Mouse (Mus musculus) macrophage (primary cell): ENCODE results near the gene Sdccag8. TPM values are rescaled to one million over a fixed set of nuclear protein-coding genes. Genes with fewer than 3 reads are reported as not detected.
A peak's percentile ranks its signal among the peaks of the same experiment; 100 is the strongest.

Experiments used
- H3K27ac ChIP-seq: fragments of 350-480 bp; formaldehyde crosslinking; 2 replicates; pipeline ENCODE4 v1.9.0; 2021
- H3K36me3 ChIP-seq: fragments of 350-480 bp; formaldehyde crosslinking; 2 replicates; pipeline ENCODE4 v1.9.0; 2021; ENCODE audit errors: inconsistent target
- H3K4me3 ChIP-seq: fragments of 350-480 bp; formaldehyde crosslinking; 2 replicates; pipeline ENCODE4 v1.9.0; 2021; ENCODE audit errors: inconsistent target
- H3K79me2 ChIP-seq: fragments of 350-480 bp; formaldehyde crosslinking; 2 replicates; pipeline ENCODE4 v1.9.0; 2021; ENCODE audit errors: inconsistent target
- WGBS: methylation state at CpG from one replicate; pipeline ENCODE4 v1.1.7; 2026; ENCODE audit warnings: inconsistent platforms; ENCODE audit not compliant: missing documents; 5-methylcytosine and 5-hydroxymethylcytosine counted together
- polyA plus RNA-seq: library from polyadenylated mRNA; stranded (reverse); fragments of 250-400 nt; gene quantifications from 3 replicates; pipeline ENCODE4 v1.2.4, GENCODE M21; 2018; ENCODE audit warnings: inconsistent platforms

The Sdccag8 gene
- polyA plus RNA-seq, 1 experiment from 2014 or later: 28.0 TPM

GRCm38 (mm10) chr1:176821929-176822328, 7.5 kb downstream of the Sdccag8 start:
- WGBS: 50% methylated on average over 1 of the region's 1 CpGs
- Histone ChIP-seq H3K4me3 (no peak overlapping the region), H3K36me3 (no peaks in the 10 kb centered on the region)

GRCm38 (mm10) chr1:176822949-176823348, 8.5 kb downstream of the Sdccag8 start:
- Histone ChIP-seq H3K79me2 (peaks cover 74% of the 10 kb centered on the region), H3K27ac (no peak overlapping the region), H3K4me3 (no peak overlapping the region), H3K36me3 (no peaks in the 10 kb centered on the region)
- 100% methylated on average over 4 of the region's 4 CpGs for WGBS

More at GRCm38 (mm10) chr1:176821929-176822328, 7.5 kb downstream of the Sdccag8 start:
- Histone ChIP-seq H3K79me2 (peaks cover 84% of the 10 kb centered on the region), H3K27ac (no peak overlapping the region)

GRCm38 (mm10) chr1:176823889-176824288, 9.4 kb downstream of the Sdccag8 start:
- WGBS: 22% methylated on average over 6 of the region's 8 CpGs
- no peaks in the 10 kb centered on the region for H3K36me3 ChIP-seq
- no peak overlapping the region for H3K4me3 ChIP-seq
- peaks cover 67% of the 10 kb centered on the region for H3K79me2 ChIP-seq
- H3K27ac ChIP-seq: peak overlapping the region; percentile 96

- Histone ChIP-seq H3K36me3 (no peaks in the 10 kb centered on the region), H3K27ac (peak overlapping the region; percentile 96)
- 95% methylated on average over 6 of the region's 6 CpGs for WGBS
These were observed 10.2 kb downstream of the Sdccag8 start for GRCm38 (mm10) chr1:176824611-176825010.

GRCm38 (mm10) chr1:176825084-176825483, 10.6 kb downstream of the Sdccag8 start:
- WGBS: 90% methylated on average over 4 of the region's 4 CpGs
- Histone ChIP-seq H3K79me2 (peaks cover 67% of the 10 kb centered on the region), H3K4me3 (no peak overlapping the region), H3K36me3 (no peaks in the 10 kb centered on the region), H3K27ac (peak overlapping the region; percentile 96)

More at GRCm38 (mm10) chr1:176824611-176825010, 10.2 kb downstream of the Sdccag8 start:
- peaks cover 67% of the 10 kb centered on the region for H3K79me2 ChIP-seq
- no peak overlapping the region for H3K4me3 ChIP-seq

GRCm38 (mm10) chr1:176826186-176826585, 11.7 kb downstream of the Sdccag8 start:
- H3K79me2 ChIP-seq: peaks cover 67% of the 10 kb centered on the region
- 10% methylated on average over 11 of the region's 11 CpGs for WGBS
- H3K4me3 ChIP-seq: no peak overlapping the region
- H3K27ac ChIP-seq: peak overlapping the region; percentile 96
- H3K36me3 ChIP-seq: peaks cover under 1% of the 10 kb centered on the region; the same call in 1 of the 2 replicates

- peaks cover 3% of the 10 kb centered on the region; the same call in 1 of the 2 replicates for H3K36me3 ChIP-seq
- no peak overlapping the region for H3K4me3 ChIP-seq
- H3K79me2 ChIP-seq: peaks cover 65% of the 10 kb centered on the region
- 59% methylated on average over 4 of the region's 4 CpGs for WGBS
- H3K27ac ChIP-seq: peak overlapping the region; percentile 96
These were observed 12.5 kb downstream of the Sdccag8 start for GRCm38 (mm10) chr1:176826931-176827330.

GRCm38 (mm10) chr1:176827365-176827764, 12.9 kb downstream of the Sdccag8 start:
- peaks cover 3% of the 10 kb centered on the region; the same call in 1 of the 2 replicates for H3K36me3 ChIP-seq
- WGBS: 33% methylated on average over 4 of the region's 4 CpGs
- peaks cover 61% of the 10 kb centered on the region for H3K79me2 ChIP-seq
- H3K4me3 ChIP-seq: no peak overlapping the region
- peak overlapping the region; percentile 96 for H3K27ac ChIP-seq

- Histone ChIP-seq H3K4me3 (no peak overlapping the region), H3K27ac (peak overlapping the region; percentile 96), H3K36me3 (peaks cover 3% of the 10 kb centered on the region; the same call in 1 of the 2 replicates), H3K79me2 (peaks cover 56% of the 10 kb centered on the region)
- WGBS: 13% methylated on average over 5 of the region's 5 CpGs
These were observed 13.6 kb downstream of the Sdccag8 start for GRCm38 (mm10) chr1:176827945-176828485.

- 90% methylated on average over 12 of the region's 12 CpGs for WGBS
- Histone ChIP-seq H3K27ac (peak overlapping the region; percentile 96), H3K4me3 (no peak overlapping the region), H3K36me3 (peaks cover 3% of the 10 kb centered on the region; the same call in 1 of the 2 replicates), H3K79me2 (peaks cover 56% of the 10 kb centered on the region)
These were observed 14.2 kb downstream of the Sdccag8 start for GRCm38 (mm10) chr1:176828666-176829065.

GRCm38 (mm10) chr1:176832071-176832470, 17.6 kb downstream of the Sdccag8 start:
- H3K36me3 ChIP-seq: peaks cover 3% of the 10 kb centered on the region; the same call in 1 of the 2 replicates
- 0% methylated on average over 1 of the region's 2 CpGs for WGBS
- no peak overlapping the region for H3K4me3 ChIP-seq
- H3K79me2 ChIP-seq: peaks cover 65% of the 10 kb centered on the region
- H3K27ac ChIP-seq: peak overlapping the region; percentile 84

- 6% methylated on average over 8 of the region's 8 CpGs for WGBS
- H3K79me2 ChIP-seq: peaks cover 67% of the 10 kb centered on the region
- H3K4me3 ChIP-seq: peak overlapping the region; percentile 53; the same call in 1 of the 2 replicates
- H3K27ac ChIP-seq: peak overlapping the region; percentile 84
- H3K36me3 ChIP-seq: peaks cover 3% of the 10 kb centered on the region; the same call in 1 of the 2 replicates
These were observed 18.1 kb downstream of the Sdccag8 start for GRCm38 (mm10) chr1:176832607-176833006.

- Histone ChIP-seq H3K36me3 (peaks cover 3% of the 10 kb centered on the region; the same call in 1 of the 2 replicates), H3K4me3 (peak overlapping the region; percentile 53; the same call in 1 of the 2 replicates), H3K79me2 (peaks cover 67% of the 10 kb centered on the region), H3K27ac (peak overlapping the region; percentile 84)
These were observed 18.8 kb downstream of the Sdccag8 start for GRCm38 (mm10) chr1:176833257-176833656.

GRCm38 (mm10) chr1:176833948-176834347, 19.5 kb downstream of the Sdccag8 start:
- peak overlapping the region; percentile 53 for H3K4me3 ChIP-seq
- WGBS: 41% methylated on average over 3 of the region's 3 CpGs
- peaks cover 65% of the 10 kb centered on the region for H3K79me2 ChIP-seq
- H3K27ac ChIP-seq: peak overlapping the region; percentile 84
- peaks cover 3% of the 10 kb centered on the region; the same call in 1 of the 2 replicates for H3K36me3 ChIP-seq

GRCm38 (mm10) chr1:176834880-176835279, 20.4 kb downstream of the Sdccag8 start:
- Histone ChIP-seq H3K79me2 (peaks cover 56% of the 10 kb centered on the region), H3K36me3 (peaks cover 5% of the 10 kb centered on the region; the same call in 1 of the 2 replicates), H3K4me3 (peak overlapping the region; percentile 53), H3K27ac (peak overlapping the region; percentile 84)
- 39% methylated on average over 6 of the region's 6 CpGs for WGBS
